Mouse (Mus musculus): Measurements from ENCODE around the gene Sec24a. TPM values are rescaled to one million over a fixed set of nuclear protein-coding genes. Genes with fewer than 3 reads are reported as not detected.
A peak's percentile ranks its signal among the peaks of the same experiment; 100 is the strongest.

Sec24a gene
- polyA plus RNA-seq (2014; fragmentation: Nextera tagmentation; extraction: Ambion mirVana): 12.7 and 16.1 TPM in 2 replicates

- DNase-seq (ENCODE audit: low spot score) (peak; percentile 86), ATAC-seq (ENCODE audit: low FRiP score) (peak; percentile 84; the same call in 1 of the 2 replicates)
- H3K4me3 ChIP-seq (ENCODE audit: low read depth, low read length): peak within 1 kb of the TSS; percentile 71
- no peaks in the 10 kb centered on the region for H3K4me1 ChIP-seq (replicated peaks; ENCODE audit: control insufficient read depth, insufficient read depth, low read length)
- H3K27me3 ChIP-seq (ENCODE audit: control insufficient read depth, insufficient read depth, low read length): no peaks in the 10 kb centered on the region
- peak within 1 kb of the TSS; percentile 83 for H3K4me2 ChIP-seq (replicated peaks; ENCODE audit: low read depth, low read length)
- no peaks in the 10 kb centered on the region for H3K9me3 ChIP-seq (ENCODE audit: control insufficient read depth, low read length)
- no peak within 1 kb of the TSS for H3K27ac ChIP-seq (ENCODE audit: low read depth, low read length)
- peak within 1 kb of the TSS; percentile 74 for H3K9ac ChIP-seq (ENCODE audit: low read depth, low read length)
- H3K36me3 ChIP-seq (ENCODE audit: control insufficient read depth, insufficient read depth, low read length): no peaks in the 10 kb centered on the region
- WGBS: 2% methylated on average over 30 of the region's 30 CpGs
These were observed at the start of gene Sec24a, which contains the start of gene Sar1b for GRCm38 (mm10) chr11:51763213-51763907. Gene Sec24a, minus strand, starts transcription at chr11:51763634. Gene Sar1b, plus strand, starts transcription at chr11:51763687.

DNA sequence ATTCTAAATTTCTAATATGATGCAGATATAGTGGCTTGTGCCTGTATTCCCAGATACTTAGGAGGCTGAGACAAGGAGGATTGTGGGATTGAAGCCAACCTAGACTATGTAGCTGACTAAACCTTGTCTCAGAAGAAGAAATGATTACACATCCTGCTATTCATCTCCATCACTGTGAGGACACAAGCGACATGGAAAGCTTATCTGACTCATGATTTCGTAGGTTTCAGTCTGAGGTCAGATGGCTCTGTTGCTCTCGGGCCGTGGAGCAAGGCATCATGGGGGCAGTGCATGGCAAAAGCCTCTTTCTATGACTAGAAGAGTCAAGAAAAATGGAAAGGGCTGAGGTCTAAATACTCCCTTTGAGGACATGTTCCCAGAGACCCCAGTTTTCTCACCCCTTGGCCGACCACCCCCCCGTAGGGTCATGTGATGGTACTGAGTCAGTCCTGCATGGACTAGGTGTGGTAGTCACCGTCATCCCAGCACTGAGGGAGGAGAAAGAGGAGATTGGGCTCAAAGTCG, 48.6 kb upstream of the Sec24a start:
- 89% methylated on average over 8 of the region's 8 CpGs for WGBS

GRCm38 (mm10) chr11:51811230-51811629, 47.8 kb upstream of the Sec24a start:
- H3K36me3 ChIP-seq (ENCODE audit: control insufficient read depth, insufficient read depth, low read length): no peaks in the 10 kb centered on the region
- WGBS: 82% methylated on average over 4 of the region's 4 CpGs
- no peak overlapping the region for H3K9ac ChIP-seq (ENCODE audit: low read depth, low read length)
- no peaks in the 10 kb centered on the region for H3K27me3 ChIP-seq (ENCODE audit: control insufficient read depth, insufficient read depth, low read length)
- ATAC-seq (ENCODE audit: low FRiP score) (no peak), DNase-seq (ENCODE audit: low spot score) (no peak)
- no peaks in the 10 kb centered on the region for H3K9me3 ChIP-seq (ENCODE audit: control insufficient read depth, low read length)
- no peak overlapping the region for H3K4me2 ChIP-seq (replicated peaks; ENCODE audit: low read depth, low read length)
- no peak overlapping the region for H3K4me3 ChIP-seq (ENCODE audit: low read depth, low read length)
- no peak overlapping the region for H3K27ac ChIP-seq (ENCODE audit: low read depth, low read length)
- H3K4me1 ChIP-seq (replicated peaks; ENCODE audit: control insufficient read depth, insufficient read depth, low read length): no peaks in the 10 kb centered on the region

More for the DNA sequence above, 48.6 kb upstream of the Sec24a start:
- no peak overlapping the region for H3K9ac ChIP-seq (ENCODE audit: low read depth, low read length)
- H3K27ac ChIP-seq (ENCODE audit: low read depth, low read length): no peak overlapping the region
- H3K9me3 ChIP-seq (ENCODE audit: control insufficient read depth, low read length): no peaks in the 10 kb centered on the region
- H3K4me3 ChIP-seq (ENCODE audit: low read depth, low read length): no peak overlapping the region
- no peak overlapping the region for H3K4me2 ChIP-seq (replicated peaks; ENCODE audit: low read depth, low read length)
- H3K4me1 ChIP-seq (replicated peaks; ENCODE audit: control insufficient read depth, insufficient read depth, low read length): no peaks in the 10 kb centered on the region
- ATAC-seq (ENCODE audit: low FRiP score) (no peak), DNase-seq (ENCODE audit: low spot score) (no peak)
- H3K36me3 ChIP-seq (ENCODE audit: control insufficient read depth, insufficient read depth, low read length): no peaks in the 10 kb centered on the region
- no peaks in the 10 kb centered on the region for H3K27me3 ChIP-seq (ENCODE audit: control insufficient read depth, insufficient read depth, low read length)

DNA sequence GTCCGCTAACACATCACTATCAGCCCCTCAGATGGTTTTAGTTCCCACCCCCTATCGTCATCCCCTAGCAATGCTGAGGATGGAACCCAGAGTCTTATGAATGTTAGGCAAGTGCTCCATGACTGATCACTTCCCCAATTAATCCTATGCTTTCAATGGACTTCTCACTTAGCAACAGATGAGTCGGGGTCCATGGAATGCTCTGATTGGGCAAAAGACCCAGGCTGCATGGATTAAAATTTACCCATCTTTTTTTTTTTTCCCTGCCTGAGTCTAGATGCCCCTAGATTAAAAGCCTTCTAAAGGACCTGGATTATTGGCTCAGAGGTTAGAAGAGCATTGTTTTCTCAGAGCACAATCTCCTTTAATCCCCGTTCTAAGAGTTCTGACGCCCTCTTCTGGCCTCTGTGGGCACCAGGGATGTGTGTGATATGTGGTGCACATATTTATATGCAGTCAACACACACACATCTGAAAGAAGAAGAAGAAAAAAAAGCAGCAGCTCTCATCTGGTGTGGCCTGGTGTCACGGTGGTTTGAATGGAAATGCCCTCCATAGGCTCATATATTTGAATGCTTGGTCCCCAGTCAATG, 46.3 kb upstream of the Sec24a start:
- Histone ChIP-seq H3K36me3 (ENCODE audit: control insufficient read depth, insufficient read depth, low read length) (no peaks in the 10 kb centered on the region), H3K4me1 (replicated peaks; ENCODE audit: control insufficient read depth, insufficient read depth, low read length) (no peaks in the 10 kb centered on the region), H3K27ac (ENCODE audit: low read depth, low read length) (no peak overlapping the region), H3K9me3 (ENCODE audit: control insufficient read depth, low read length) (no peaks in the 10 kb centered on the region), H3K9ac (ENCODE audit: low read depth, low read length) (no peak overlapping the region), H3K27me3 (ENCODE audit: control insufficient read depth, insufficient read depth, low read length) (no peaks in the 10 kb centered on the region), H3K4me3 (ENCODE audit: low read depth, low read length) (no peak overlapping the region), H3K4me2 (replicated peaks; ENCODE audit: low read depth, low read length) (no peak overlapping the region)
- ATAC-seq (ENCODE audit: low FRiP score) (no peak), DNase-seq (ENCODE audit: low spot score) (peak; percentile 55)
- WGBS: 69% methylated on average over 6 of the region's 6 CpGs

DNA sequence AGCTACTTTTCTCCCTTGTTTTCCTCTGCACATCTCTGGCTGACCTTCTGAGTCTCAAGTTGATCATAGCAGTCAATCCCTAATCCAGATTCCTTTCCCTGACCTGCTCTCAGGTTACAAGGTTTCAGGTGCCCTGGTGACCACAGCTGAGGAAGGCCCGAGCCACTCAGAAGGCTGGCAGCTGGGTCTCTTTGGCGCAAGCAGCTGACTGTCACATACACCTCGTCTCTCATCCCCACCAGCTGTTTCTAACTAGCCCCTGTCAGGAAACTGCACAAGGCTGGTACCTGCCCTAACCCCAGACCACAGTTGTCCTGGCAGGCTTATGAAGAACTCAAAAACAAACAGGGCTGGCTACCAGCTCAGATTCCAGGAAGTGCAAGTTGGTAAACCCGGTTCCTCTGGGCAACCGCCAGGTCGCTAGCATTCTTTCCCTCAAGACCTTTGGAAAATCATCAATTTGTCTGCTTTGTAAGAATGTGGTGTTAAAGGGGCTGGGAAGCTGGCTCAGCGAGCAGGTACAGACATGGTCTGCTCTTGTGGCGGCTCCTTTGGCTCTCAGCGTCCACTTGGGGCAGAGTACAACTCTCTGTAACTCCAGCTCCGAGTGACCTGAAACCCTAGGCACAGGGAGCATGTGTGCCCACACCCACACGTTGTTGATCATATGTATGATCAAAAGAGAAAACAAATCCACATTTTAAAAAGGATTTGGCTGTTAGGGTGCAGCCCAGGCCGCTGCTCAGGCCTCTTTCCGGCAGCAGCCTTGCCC, 43.9 kb upstream of the Sec24a start:
- WGBS: 54% methylated on average over 13 of the region's 13 CpGs
- H3K27me3 ChIP-seq (ENCODE audit: control insufficient read depth, insufficient read depth, low read length): no peaks in the 10 kb centered on the region
- H3K9me3 ChIP-seq (ENCODE audit: control insufficient read depth, low read length): no peaks in the 10 kb centered on the region
- H3K4me2 ChIP-seq (replicated peaks; ENCODE audit: low read depth, low read length): no peak overlapping the region
- no peak overlapping the region for H3K9ac ChIP-seq (ENCODE audit: low read depth, low read length)
- H3K27ac ChIP-seq (ENCODE audit: low read depth, low read length): no peak overlapping the region
- no peaks in the 10 kb centered on the region for H3K4me1 ChIP-seq (replicated peaks; ENCODE audit: control insufficient read depth, insufficient read depth, low read length)
- H3K4me3 ChIP-seq (ENCODE audit: low read depth, low read length): no peak overlapping the region
- ATAC-seq (ENCODE audit: low FRiP score) (no peak), DNase-seq (ENCODE audit: low spot score) (no peak)
- H3K36me3 ChIP-seq (ENCODE audit: control insufficient read depth, insufficient read depth, low read length): no peaks in the 10 kb centered on the region

GRCm38 (mm10) chr11:51805221-51805981, 42.0 kb upstream of the Sec24a start:
- Histone ChIP-seq H3K9ac (ENCODE audit: low read depth, low read length) (peak overlapping the region; percentile 58), H3K4me3 (ENCODE audit: low read depth, low read length) (peak overlapping the region; percentile 43), H3K4me1 (replicated peaks; ENCODE audit: control insufficient read depth, insufficient read depth, low read length) (no peaks in the 10 kb centered on the region), H3K36me3 (ENCODE audit: control insufficient read depth, insufficient read depth, low read length) (no peaks in the 10 kb centered on the region), H3K4me2 (replicated peaks; ENCODE audit: low read depth, low read length) (peak overlapping the region; percentile 63), H3K27me3 (ENCODE audit: control insufficient read depth, insufficient read depth, low read length) (no peaks in the 10 kb centered on the region), H3K27ac (ENCODE audit: low read depth, low read length) (no peak overlapping the region), H3K9me3 (ENCODE audit: control insufficient read depth, low read length) (no peaks in the 10 kb centered on the region)
- WGBS: 20% methylated on average over 17 of the region's 17 CpGs
- ATAC-seq (ENCODE audit: low FRiP score): peak; percentile 69
- DNase-seq (ENCODE audit: low spot score): peak; percentile 79

- H3K9me3 ChIP-seq (ENCODE audit: control insufficient read depth, low read length): no peaks in the 10 kb centered on the region
- no peak overlapping the region for H3K4me3 ChIP-seq (ENCODE audit: low read depth, low read length)
- no peaks in the 10 kb centered on the region for H3K36me3 ChIP-seq (ENCODE audit: control insufficient read depth, insufficient read depth, low read length)
- H3K4me1 ChIP-seq (replicated peaks; ENCODE audit: control insufficient read depth, insufficient read depth, low read length): no peaks in the 10 kb centered on the region
- no peak for DNase-seq (ENCODE audit: low spot score)
- no peak overlapping the region for H3K4me2 ChIP-seq (replicated peaks; ENCODE audit: low read depth, low read length)
- no peak overlapping the region for H3K9ac ChIP-seq (ENCODE audit: low read depth, low read length)
- ATAC-seq (ENCODE audit: low FRiP score): no peak
- no peak overlapping the region for H3K27ac ChIP-seq (ENCODE audit: low read depth, low read length)
- H3K27me3 ChIP-seq (ENCODE audit: control insufficient read depth, insufficient read depth, low read length): no peaks in the 10 kb centered on the region
- 36% methylated on average over 7 of the region's 8 CpGs for WGBS
These were observed 37.3 kb upstream of the Sec24a start for GRCm38 (mm10) chr11:51800634-51801325.

DNA sequence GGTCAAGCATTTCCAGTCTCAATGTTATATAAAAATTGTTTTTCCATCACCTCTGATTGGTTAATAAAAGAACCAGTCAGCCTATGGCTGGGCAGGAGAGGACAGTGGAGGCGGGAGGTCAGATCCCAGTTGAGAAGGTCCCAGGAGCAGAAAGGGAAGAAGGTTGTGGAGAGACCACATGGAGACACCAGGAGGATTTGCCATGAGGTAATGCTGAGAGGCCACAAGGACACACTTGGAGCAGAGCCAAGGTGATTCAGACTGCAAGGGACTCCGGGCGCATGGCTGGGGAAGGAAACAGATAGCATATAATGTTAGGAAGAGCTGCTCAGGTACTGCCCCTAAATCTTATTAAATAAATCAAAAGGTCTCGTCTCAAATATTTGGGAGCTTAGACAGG, 32.8 kb upstream of the Sec24a start:
- 84% methylated on average over 4 of the region's 4 CpGs for whole genome bisulfite sequencing
- H3K36me3 ChIP-seq (ENCODE audit: control insufficient read depth, insufficient read depth, low read length): peaks cover 5% of the 10 kb centered on the region; the same call in 1 of the 2 replicates

More for the DNA sequence above, 32.8 kb upstream of the Sec24a start:
- no peaks in the 10 kb centered on the region for H3K4me1 ChIP-seq (replicated peaks; ENCODE audit: control insufficient read depth, insufficient read depth, low read length)
- no peak overlapping the region for H3K27ac ChIP-seq (ENCODE audit: low read depth, low read length)
- DNase-seq (ENCODE audit: low spot score): no peak
- no peak overlapping the region for H3K4me3 ChIP-seq (ENCODE audit: low read depth, low read length)
- H3K27me3 ChIP-seq (ENCODE audit: control insufficient read depth, insufficient read depth, low read length): no peaks in the 10 kb centered on the region
- no peaks in the 10 kb centered on the region for H3K9me3 ChIP-seq (ENCODE audit: control insufficient read depth, low read length)
- ATAC-seq (ENCODE audit: low FRiP score): no peak
- no peak overlapping the region for H3K9ac ChIP-seq (ENCODE audit: low read depth, low read length)
- no peak overlapping the region for H3K4me2 ChIP-seq (replicated peaks; ENCODE audit: low read depth, low read length)

Data from hindbrain, embryonic 11.5 days (tissue).